Mouse (Mus musculus): Measurements from ENCODE around the gene Phldb2. TPM values are rescaled to one million over a fixed set of nuclear protein-coding genes. Genes with fewer than 3 reads are reported as not detected.

Phldb2 gene
- total RNA-seq, 2 experiments from 2014 or later, result 3.8 to 4.0 TPM

GRCm38 (mm10) chr16:45842440-45842839, 111.0 kb downstream of the Phldb2 start:
- DNase-seq (ENCODE audit: low spot score in 2 of 2), result no peak

- no peak for DNase-seq (ENCODE audit: low spot score in 2 of 2)
Observed at GRCm38 (mm10) chr16:45841806-45842205, 111.6 kb downstream of the Phldb2 start.

- DNase-seq (ENCODE audit: low spot score in 2 of 2), result no peak
Observed at GRCm38 (mm10) chr16:45841016-45841415, 112.4 kb downstream of the Phldb2 start.

GRCm38 (mm10) chr16:45837541-45838342, 115.7 kb downstream of the Phldb2 start:
- DNase-seq (ENCODE audit: low spot score in 2 of 2), result no peak

- DNase-seq (ENCODE audit: low spot score in 2 of 2), result no peak
Observed at GRCm38 (mm10) chr16:45832747-45833108, 120.7 kb downstream of the Phldb2 start.

GRCm38 (mm10) chr16:45832061-45832746, 121.2 kb downstream of the Phldb2 start:
- no peak for DNase-seq (ENCODE audit: low spot score in 2 of 2)

GRCm38 (mm10) chr16:45831094-45831872, 122.1 kb downstream of the Phldb2 start:
- DNase-seq (ENCODE audit: low spot score in 2 of 2), result no peak

- no peak for DNase-seq (ENCODE audit: low spot score in 2 of 2)
Observed at GRCm38 (mm10) chr16:45830096-45830866, 123.1 kb downstream of the Phldb2 start.

GRCm38 (mm10) chr16:45825309-45825708, 128.1 kb downstream of the Phldb2 start:
- DNase-seq (ENCODE audit: low spot score in 2 of 2), result no peak

GRCm38 (mm10) chr16:45824025-45824424, 129.4 kb downstream of the Phldb2 start:
- no peak for DNase-seq (ENCODE audit: low spot score in 2 of 2)

- DNase-seq (ENCODE audit: low spot score in 2 of 2), result no peak
Observed at GRCm38 (mm10) chr16:45819911-45820310, 133.5 kb downstream of the Phldb2 start.

GRCm38 (mm10) chr16:45817795-45818194, 135.6 kb downstream of the Phldb2 start:
- DNase-seq (ENCODE audit: low spot score in 2 of 2), result no peak

GRCm38 (mm10) chr16:45816670-45817069, 136.7 kb downstream of the Phldb2 start:
- peak in 1 of 2 experiments; percentile 45 for DNase-seq (ENCODE audit: low spot score in 2 of 2)

GRCm38 (mm10) chr16:45814611-45815010, 138.8 kb downstream of the Phldb2 start:
- DNase-seq (ENCODE audit: low spot score in 2 of 2), result no peak

- DNase-seq (ENCODE audit: low spot score in 2 of 2), result no peak
Observed at GRCm38 (mm10) chr16:45811788-45812187, 141.6 kb downstream of the Phldb2 start.

- DNase-seq (ENCODE audit: low spot score in 2 of 2), result no peak
Observed at GRCm38 (mm10) chr16:45810829-45811326, 142.5 kb downstream of the Phldb2 start.

GRCm38 (mm10) chr16:45810155-45810554, 143.2 kb downstream of the Phldb2 start:
- no peak for DNase-seq (ENCODE audit: low spot score in 2 of 2)

- DNase-seq (ENCODE audit: low spot score in 2 of 2), result no peak
Observed at GRCm38 (mm10) chr16:45804708-45805107, 148.7 kb downstream of the Phldb2 start.

GRCm38 (mm10) chr16:45800406-45800805, 153.0 kb downstream of the Phldb2 start:
- DNase-seq (ENCODE audit: low spot score in 2 of 2), result no peak

- DNase-seq (ENCODE audit: low spot score in 2 of 2), result no peak
Observed at GRCm38 (mm10) chr16:45799150-45799549, 154.2 kb downstream of the Phldb2 start.

GRCm38 (mm10) chr16:45798591-45798990, 154.8 kb downstream of the Phldb2 start:
- no peak for DNase-seq (ENCODE audit: low spot score in 2 of 2)
